Mouse (Mus musculus) midbrain, postnatal 0 days (tissue): ENCODE measurements around the gene Hfe2. TPM values are rescaled to one million over a fixed set of nuclear protein-coding genes. Genes with fewer than 3 reads are reported as not detected.

Experiments
- ATAC-seq: fragments of 200-750 bp; cut with Nextera tagmentation; 2 replicates; pipeline ENCODE4 v1.8.0; 2017; ENCODE audit warnings: moderate number of reproducible peaks, mild to moderate bottlenecking, moderate TSS enrichment, moderate library complexity; ENCODE audit not compliant: low FRiP score
- DNase-seq: peaks from one replicate; pipeline ENCODE4 v3.0.0-alpha.2; 2015; ENCODE audit warnings: low spot score
- H3K27ac ChIP-seq: fragments of 300-500 bp; sonication (generic); 2 replicates; pipeline ENCODE4 v1.5.1; 2014; ENCODE audit warnings: low read depth, mild to moderate bottlenecking, low read length, mixed read lengths
- H3K27me3 ChIP-seq: fragments of 300-500 bp; sonication (generic); 2 replicates; pipeline ENCODE4 v1.6.1; 2014; ENCODE audit warnings: low read length, control low read depth, mixed read lengths; ENCODE audit not compliant: insufficient read depth
- H3K36me3 ChIP-seq: fragments of 300-500 bp; sonication (generic); 2 replicates; pipeline ENCODE4 v1.6.1; 2014; ENCODE audit warnings: low read length, control low read depth, mixed read lengths; ENCODE audit not compliant: insufficient read depth
- H3K4me1 ChIP-seq: fragments of 300-500 bp; sonication (generic); 2 replicates; pipeline ENCODE4 v1.6.1; 2014; ENCODE audit warnings: mild to moderate bottlenecking, control low read depth, antibody characterized with exemption, low read length, mixed read lengths; ENCODE audit not compliant: insufficient read depth
- H3K4me2 ChIP-seq: fragments of 300-500 bp; sonication (generic); 2 replicates; pipeline ENCODE4 v1.6.1; 2014; ENCODE audit warnings: low read depth, mild to moderate bottlenecking, low read length, mixed read lengths; ENCODE audit not compliant: poor library complexity, severe bottlenecking
- H3K4me3 ChIP-seq: fragments of 300-500 bp; sonication (generic); 2 replicates; pipeline ENCODE4 v1.5.1; 2014; ENCODE audit warnings: low read depth, mild to moderate bottlenecking, low read length, moderate library complexity
- H3K9ac ChIP-seq: fragments of 300-500 bp; sonication (generic); replicated peaks from 2 replicates; pipeline ENCODE4 v1.6.1; 2014; ENCODE audit warnings: mild to moderate bottlenecking, low read length, moderate library complexity, mixed read lengths; ENCODE audit not compliant: poor library complexity, severe bottlenecking
- H3K9me3 ChIP-seq: fragments of 300-500 bp; sonication (generic); 2 replicates; pipeline ENCODE4 v1.6.1; 2016; ENCODE audit warnings: low read length, control low read depth
- CTCF ChIP-seq: IDR thresholded peaks from 2 replicates; pipeline ENCODE4 v1.5.1; 2016; ENCODE audit warnings: antibody characterized with exemption, mild to moderate bottlenecking
- WGBS: fragments of 180-500 bp; shearing (Covaris S2); extraction: QIAGEN DNeasy Blood & Tissue Kit; methylation state at CpG from one replicate; pipeline ENCODE4 v1.1.7; 2014; 5-methylcytosine and 5-hydroxymethylcytosine counted together
- polyA plus RNA-seq: library from polyadenylated mRNA; unstranded; fragments of >200 nt; fragmentation: Nextera tagmentation; extraction: Ambion mirVana; gene quantifications from 2 replicates; pipeline ENCODE4 v1.2.1, GENCODE M21; 2015
- total RNA-seq: library from RNA; depleted of rRNA; stranded (reverse); fragments of >200 nt; gene quantifications from 2 replicates; pipeline ENCODE4 v1.2.3, GENCODE M21; 2014

The Hfe2 gene
- total and polyA plus RNA-seq, 2 experiments from 2014 or later, result 2.0 TPM

GRCm38 (mm10) chr3:96570643-96571042 lies 45.7 kb downstream of the Hfe2 start:
- Histone ChIP-seq H3K4me1 (no peaks in the 10 kb centered on the region), H3K9ac (no peak overlapping the region), H3K4me3 (no peak overlapping the region), H3K36me3 (no peaks in the 10 kb centered on the region), H3K9me3 (no peaks in the 10 kb centered on the region), H3K27me3 (no peaks in the 10 kb centered on the region), H3K27ac (no peak overlapping the region), H3K4me2 (no peak overlapping the region)
- 74% methylated on average over 7 of the region's 7 CpGs for WGBS
- DNase-seq (no peak), ATAC-seq (no peak)
- no peak for TF ChIP-seq CTCF

- TF ChIP-seq CTCF, result no peak
- Histone ChIP-seq H3K27me3 (no peaks in the 10 kb centered on the region), H3K4me3 (no peak overlapping the region), H3K4me1 (no peaks in the 10 kb centered on the region), H3K27ac (no peak overlapping the region), H3K4me2 (no peak overlapping the region), H3K36me3 (no peaks in the 10 kb centered on the region), H3K9me3 (no peaks in the 10 kb centered on the region), H3K9ac (no peak overlapping the region)
- DNase-seq (no peak), ATAC-seq (no peak)
- WGBS, result 83% methylated on average over 2 of the region's 2 CpGs
Measured at GRCm38 (mm10) chr3:96571336-96571735, 46.4 kb downstream of the Hfe2 start.

- WGBS, result 79% methylated on average over 16 of the region's 16 CpGs
Measured at GRCm38 (mm10) chr3:96571896-96572698, 47.1 kb downstream of the Hfe2 start.

GRCm38 (mm10) chr3:96573611-96574511 lies 48.9 kb downstream of the Hfe2 start:
- Histone ChIP-seq H3K4me3 (no peak overlapping the region), H3K4me2 (no peak overlapping the region), H3K36me3 (no peaks in the 10 kb centered on the region), H3K27me3 (no peaks in the 10 kb centered on the region), H3K9ac (no peak overlapping the region), H3K4me1 (no peaks in the 10 kb centered on the region), H3K27ac (no peak overlapping the region), H3K9me3 (no peaks in the 10 kb centered on the region)
- no peak for DNase-seq
- ATAC-seq, result no peak
- no peak for TF ChIP-seq CTCF
- WGBS, result 84% methylated on average over 19 of the region's 19 CpGs

More at GRCm38 (mm10) chr3:96571896-96572698, 47.1 kb downstream of the Hfe2 start:
- no peak for DNase-seq
- Histone ChIP-seq H3K36me3 (no peaks in the 10 kb centered on the region), H3K27me3 (no peaks in the 10 kb centered on the region), H3K9me3 (no peaks in the 10 kb centered on the region), H3K4me3 (no peak overlapping the region), H3K9ac (no peak overlapping the region), H3K4me2 (no peak overlapping the region), H3K4me1 (no peaks in the 10 kb centered on the region), H3K27ac (no peak overlapping the region)
- no peak for ATAC-seq
- no peak for TF ChIP-seq CTCF

GRCm38 (mm10) chr3:96575272-96575984 lies 50.5 kb downstream of the Hfe2 start:
- DNase-seq, result no peak
- Histone ChIP-seq H3K36me3 (no peaks in the 10 kb centered on the region), H3K4me3 (no peak overlapping the region), H3K27me3 (no peaks in the 10 kb centered on the region), H3K4me2 (no peak overlapping the region), H3K27ac (no peak overlapping the region), H3K9ac (no peak overlapping the region), H3K4me1 (0 out of 2 replicates have a peak, but pooled peaks cover 3% of the 10 kb centered on the region), H3K9me3 (no peaks in the 10 kb centered on the region)
- 89% methylated on average over 8 of the region's 8 CpGs for WGBS
- ATAC-seq, result no peak
- TF ChIP-seq CTCF, result no peak
